8 mouse cellular contexts compared by ENCODE assay signal in the genomic region with DNA sequence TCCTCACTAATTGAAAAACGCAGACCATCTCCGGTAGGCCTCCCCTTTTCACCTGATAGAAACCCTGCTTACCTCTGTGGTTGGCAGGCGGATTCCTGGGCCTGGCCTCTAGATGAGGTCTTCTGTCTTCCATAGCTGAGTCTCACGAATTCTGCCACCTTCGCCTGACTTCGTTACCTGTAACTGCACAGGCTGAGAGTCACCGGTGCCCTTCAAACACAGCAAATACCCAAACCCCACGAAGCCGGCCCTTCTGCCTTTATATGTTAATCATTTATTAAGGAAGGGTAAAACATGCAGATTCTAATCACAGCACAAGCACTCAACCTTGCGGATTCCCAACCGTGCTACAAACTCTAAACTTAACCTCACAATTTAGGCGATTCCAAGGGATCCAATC. TPM values are rescaled to one million over a fixed set of nuclear protein-coding genes. Genes with fewer than 3 reads are reported as not detected.
DNase-seq lines count a peak whose midpoint lies in the region; ATAC-seq and TF ChIP-seq lines count a peak whose summit lies in the region.

No protein-coding gene starts in this region.

- H3K4me2 ChIP-seq in hindbrain, embryonic 14.5 days (replicated peaks): no peak overlapping the region
- peak overlapping the region; percentile 85 for H3K4me2 ChIP-seq in liver, embryonic 11.5 days

- no peak for TF ChIP-seq CTCF in gastrocnemius, adult 2 months (IDR thresholded peaks at IDR 0.05)
- no peak for TF ChIP-seq CTCF in cerebellum, adult 2 months (IDR thresholded peaks at IDR 0.05; ENCODE audit: borderline replicate concordance, insufficient read depth, low read depth, low read length)

- peak overlapping the region; percentile 33; the same call in 1 of the 2 replicates for H3K4me3 ChIP-seq in gastrocnemius, adult 2 months
- no peak overlapping the region for H3K4me3 ChIP-seq in hindbrain, embryonic 14.5 days (replicated peaks; ENCODE audit: low read length)
- H3K4me3 ChIP-seq in liver, embryonic 11.5 days (ENCODE audit: low read depth, low read length): peak overlapping the region; percentile 17; the same call in 1 of the 2 replicates
- H3K4me3 ChIP-seq in cerebellum, adult 2 months (replicated peaks; ENCODE audit: insufficient read depth, low read depth, low read length): no peak overlapping the region

- H3K9ac ChIP-seq in hindbrain, embryonic 14.5 days: peak overlapping the region; percentile 41; the same call in 1 of the 2 replicates
- peak overlapping the region; percentile 47 for H3K9ac ChIP-seq in liver, embryonic 11.5 days (ENCODE audit: low read depth, low read length)

- peak overlapping the region; percentile 56; the same call in 1 of the 2 replicates for H3K27ac ChIP-seq in gastrocnemius, adult 2 months
- no peak overlapping the region for H3K27ac ChIP-seq in hindbrain, embryonic 14.5 days
- H3K27ac ChIP-seq in liver, embryonic 11.5 days (ENCODE audit: low read depth, low read length): peak overlapping the region; percentile 25; the same call in 1 of the 2 replicates
- no peak overlapping the region for H3K27ac ChIP-seq in cerebellum, adult 2 months (ENCODE audit: insufficient read depth, low read length)

- H3K4me1 ChIP-seq in hindbrain, embryonic 14.5 days (replicated peaks; ENCODE audit: control insufficient read depth, insufficient read depth, low read length): peaks cover 20% of the 10 kb centered on the region
- H3K4me1 ChIP-seq in liver, embryonic 11.5 days (replicated peaks; ENCODE audit: control insufficient read depth, insufficient read depth, low read length): peaks cover 26% of the 10 kb centered on the region
- peaks cover 22% of the 10 kb centered on the region for H3K4me1 ChIP-seq in cerebellum, adult 2 months (ENCODE audit: control insufficient read depth, insufficient read depth, low read length)

- intact Hi-C loops in gastrocnemius, adult 2 months (cut with DNase I): loop anchor here (5.0 to 10.0 kb wide), 3 partner anchors 43 to 575 kb away; a partner anchor contains a TSS

- no peak for DNase-seq in gastrocnemius, adult 2 months
- no peak for DNase-seq in gastrocnemius, adult 18-20 months (ENCODE audit: low spot score)
- DNase-seq in A20 (ENCODE audit: low read depth, low spot score): peak; percentile 24
- DNase-seq in hindbrain, embryonic 14.5 days (ENCODE audit: low spot score): no peak
- DNase-seq in liver, embryonic 11.5 days (ENCODE audit: low spot score): no peak
- DNase-seq in thymus, postnatal 14 days: no peak
- DNase-seq in frontal cortex, postnatal 14 days (ENCODE audit: low spot score in 2 of 2): no peak
- DNase-seq in cerebellum, adult 2 months: no peak

- peaks cover 45% of the 10 kb centered on the region for H3K36me3 ChIP-seq in hindbrain, embryonic 14.5 days (replicated peaks; ENCODE audit: control insufficient read depth, insufficient read depth)
- H3K36me3 ChIP-seq in liver, embryonic 11.5 days (ENCODE audit: control insufficient read depth, insufficient read depth, low read length): peaks cover 31% of the 10 kb centered on the region

- no peak for ATAC-seq in hindbrain, embryonic 14.5 days (ENCODE audit: low FRiP score)
- no peak for ATAC-seq in liver, embryonic 11.5 days (replicated peaks; ENCODE audit: low FRiP score)

- 67% methylated on average over 12 of the region's 12 CpGs for WGBS in hindbrain, embryonic 14.5 days
- 69% methylated on average over 12 of the region's 12 CpGs for WGBS in liver, embryonic 11.5 days
- WGBS in cerebellum, adult 2 months: 81% methylated on average over 12 of the region's 12 CpGs

- no peaks in the 10 kb centered on the region for H3K27me3 ChIP-seq in hindbrain, embryonic 14.5 days (ENCODE audit: control insufficient read depth, insufficient read depth, low read length)
- H3K27me3 ChIP-seq in liver, embryonic 11.5 days (replicated peaks; ENCODE audit: control insufficient read depth, insufficient read depth, low read length): no peaks in the 10 kb centered on the region
- H3K27me3 ChIP-seq in cerebellum, adult 2 months (ENCODE audit: control insufficient read depth, insufficient read depth, low read length): no peaks in the 10 kb centered on the region

- no peak for TF ChIP-seq POLR2A in cerebellum, adult 2 months (IDR thresholded peaks at IDR 0.05; ENCODE audit: borderline replicate concordance, insufficient read depth, low read length)

- no peaks in the 10 kb centered on the region for H3K9me3 ChIP-seq in hindbrain, embryonic 14.5 days (ENCODE audit: control insufficient read depth, low read length)
- no peaks in the 10 kb centered on the region for H3K9me3 ChIP-seq in liver, embryonic 11.5 days (ENCODE audit: control insufficient read depth, low read length)

RNA-seq across cellular contexts. Expression of a gene that starts 2.9 kb away (rescaled TPM):
- total RNA-seq in gastrocnemius, adult 2 months (2021): 10 to 100 TPM; 25.2 to 25.8 TPM
- 10 to 100 TPM; 25.7 to 26.8 TPM for total RNA-seq in gastrocnemius, adult 18-20 months (2021)
- 8.7 and 9.8 TPM in 2 replicates for polyA plus RNA-seq in hindbrain, embryonic 14.5 days (2014; fragmentation: Nextera tagmentation; extraction: Ambion mirVana)
- polyA plus RNA-seq in liver, embryonic 11.5 days (2014; fragmentation: Nextera tagmentation; extraction: Ambion mirVana): 10.1 and 11.2 TPM in 2 replicates
- polyA plus RNA-seq in cerebellum, adult 2 months (2012; rRNA removed): 25.4 and 25.9 TPM in 2 replicates

RNA-seq across cellular contexts. Expression of a gene that starts 45.0 kb away (rescaled TPM):
- total RNA-seq in gastrocnemius, adult 2 months (2021): 10 to 100 TPM in 1 of 2 experiments, 1 to 10 TPM in 1; 9.3 to 10.1 TPM
- 1 to 10 TPM; 8.0 to 9.7 TPM for total RNA-seq in gastrocnemius, adult 18-20 months (2021)
- 28.1 and 29.3 TPM in 2 replicates for polyA plus RNA-seq in hindbrain, embryonic 14.5 days (2014; fragmentation: Nextera tagmentation; extraction: Ambion mirVana)
- polyA plus RNA-seq in liver, embryonic 11.5 days (2014; fragmentation: Nextera tagmentation; extraction: Ambion mirVana): 102 and 103 TPM in 2 replicates
- 33.5 TPM in 2 replicates for polyA plus RNA-seq in cerebellum, adult 2 months (2012; rRNA removed)

Comparison
In these comparisons a context has a peak if more than half of its experiments do, and no peak if none do; other contexts are left out.
1. H3K27ac ChIP-seq: peak in gastrocnemius, adult 2 months (single experiment) and liver, embryonic 11.5 days (single experiment); none in hindbrain, embryonic 14.5 days (single experiment) and cerebellum, adult 2 months (single experiment).
2. H3K4me3 ChIP-seq: peak in gastrocnemius, adult 2 months (single experiment) and liver, embryonic 11.5 days (single experiment); none in hindbrain, embryonic 14.5 days (single experiment) and cerebellum, adult 2 months (single experiment).